Mouse (Mus musculus): ENCODE data around the gene Ajuba.
"Not testable (repeated sequence)": the region's sequence is repeated elsewhere in the genome, so short reads cannot be mapped to it uniquely, and the experiment has no call there.

The Ajuba gene

GRCm38 (mm10) chr14:54577089-54577982 lies at the start of gene Ajuba:
Gene Ajuba, minus strand, starts transcription at chr14:54577558.
- DNase-seq (ENCODE audit: low spot score), result no peak

GRCm38 (mm10) chr14:54624976-54625375 lies 47.6 kb upstream of the Ajuba start:
- DNase-seq (ENCODE audit: low spot score), result no peak

- no peak for DNase-seq (ENCODE audit: low spot score)
Observed at GRCm38 (mm10) chr14:54623334-54623733, 46.0 kb upstream of the Ajuba start.

- no peak for DNase-seq (ENCODE audit: low spot score)
Observed at GRCm38 (mm10) chr14:54621133-54621532, 43.8 kb upstream of the Ajuba start, which contains the start of gene Psmb11. Gene Psmb11, plus strand, starts transcription at chr14:54621433.

- peak; percentile 87 for DNase-seq (ENCODE audit: low spot score)
Observed at GRCm38 (mm10) chr14:54617897-54618365, 40.6 kb upstream of the Ajuba start, which contains the start of gene Psmb5. Gene Psmb5, minus strand, starts transcription at chr14:54618022.

- no peak for DNase-seq (ENCODE audit: low spot score)
Observed at GRCm38 (mm10) chr14:54617152-54617896, 40.0 kb upstream of the Ajuba start.

- DNase-seq (ENCODE audit: low spot score), result no peak
Observed at GRCm38 (mm10) chr14:54616226-54616825, 39.0 kb upstream of the Ajuba start.

GRCm38 (mm10) chr14:54614130-54614529 lies 36.8 kb upstream of the Ajuba start:
- not testable (repeated sequence) for DNase-seq (ENCODE audit: low spot score)

GRCm38 (mm10) chr14:54610648-54611047 lies 33.3 kb upstream of the Ajuba start:
- no peak for DNase-seq (ENCODE audit: low spot score)

- DNase-seq (ENCODE audit: low spot score), result no peak
Observed at GRCm38 (mm10) chr14:54609962-54610361, 32.6 kb upstream of the Ajuba start.

GRCm38 (mm10) chr14:54609245-54609644 lies 31.9 kb upstream of the Ajuba start:
- DNase-seq (ENCODE audit: low spot score), result no peak

GRCm38 (mm10) chr14:54607226-54607625 lies 29.9 kb upstream of the Ajuba start:
- DNase-seq (ENCODE audit: low spot score), result no peak

GRCm38 (mm10) chr14:54605752-54606321 lies 28.5 kb upstream of the Ajuba start, which contains the start of gene 4931414P19Rik:
Gene 4931414P19Rik, minus strand, starts transcription at chr14:54605993.
- DNase-seq (ENCODE audit: low spot score), result peak; percentile 72

- DNase-seq (ENCODE audit: low spot score), result no peak
Observed at GRCm38 (mm10) chr14:54603686-54604085, 26.3 kb upstream of the Ajuba start.

- peak; percentile 94 for DNase-seq (ENCODE audit: low spot score)
Observed at GRCm38 (mm10) chr14:54603038-54603654, 25.8 kb upstream of the Ajuba start.

- DNase-seq (ENCODE audit: low spot score), result no peak
Observed at GRCm38 (mm10) chr14:54602613-54603012, 25.3 kb upstream of the Ajuba start.

- no peak for DNase-seq (ENCODE audit: low spot score)
Observed at GRCm38 (mm10) chr14:54601601-54602000, 24.2 kb upstream of the Ajuba start.

- DNase-seq (ENCODE audit: low spot score), result no peak
Observed at GRCm38 (mm10) chr14:54597084-54597483, 19.7 kb upstream of the Ajuba start.

- DNase-seq (ENCODE audit: low spot score), result no peak
Observed at GRCm38 (mm10) chr14:54594631-54595414, 17.5 kb upstream of the Ajuba start.

GRCm38 (mm10) chr14:54594055-54594454 lies 16.7 kb upstream of the Ajuba start:
- no peak for DNase-seq (ENCODE audit: low spot score)

Measured in c-Kit-positive CD71-positive TER-119-positive erythroid progenitor cells, embryonic 14.5 days (primary cell).